Mouse (Mus musculus): ENCODE data around the gene D930020B18Rik. TPM values are rescaled to one million over a fixed set of nuclear protein-coding genes. Genes with fewer than 3 reads are reported as not detected.

Gene D930020B18Rik
- polyA plus RNA-seq, 1 experiment = not detected

DNA sequence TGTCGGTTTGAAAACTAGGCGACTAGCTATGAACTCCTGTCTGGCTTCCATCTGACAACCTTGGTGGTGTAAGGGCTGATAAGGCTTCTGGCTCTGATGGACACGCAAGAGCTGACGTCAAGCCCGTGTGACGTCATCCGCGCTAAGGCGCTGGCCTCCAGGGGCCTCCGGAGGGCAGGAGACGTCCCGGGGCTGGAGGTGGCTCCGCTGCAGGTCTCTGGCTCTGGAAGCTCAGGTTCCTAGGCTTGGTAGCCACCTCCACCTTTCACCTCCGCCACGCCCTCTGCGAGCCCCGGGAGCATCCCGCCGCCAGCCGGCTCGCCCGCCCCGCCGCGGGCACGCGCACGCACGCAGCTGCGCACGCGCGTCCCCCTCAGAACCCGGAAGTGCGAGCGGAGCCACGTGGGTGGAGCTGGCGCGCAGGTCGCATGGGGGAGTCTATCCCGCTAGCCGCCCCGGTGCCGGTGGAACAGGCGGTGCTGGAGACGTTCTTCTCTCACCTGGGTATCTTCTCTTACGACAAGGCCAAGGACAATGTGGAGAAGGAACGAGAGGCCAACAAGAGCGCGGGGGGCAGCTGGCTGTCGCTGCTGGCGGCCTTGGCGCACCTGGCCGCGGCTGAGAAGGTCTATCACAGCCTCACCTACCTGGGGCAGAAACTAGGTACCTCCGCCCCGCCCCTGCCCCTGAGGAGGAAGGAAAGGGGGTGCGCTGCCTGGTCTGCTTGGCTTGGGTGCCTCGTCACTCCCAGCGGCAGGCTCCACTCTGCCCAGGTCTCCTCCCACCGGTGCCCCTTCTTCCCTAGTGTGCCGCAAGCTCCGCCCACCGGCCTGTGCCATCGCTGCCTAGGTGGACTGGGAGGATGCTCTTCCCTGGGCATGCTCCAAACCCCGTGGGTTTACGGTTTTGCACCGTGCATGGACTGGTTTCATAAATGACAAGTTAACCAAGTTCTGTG, 98.4 kb downstream of the D930020B18Rik start, which contains the start of gene BC048403:
Gene BC048403 (plus strand): TSS at position 390 of the 958 bp plus-strand sequence.
- DNase-seq (ENCODE audit: low read depth in 1 of 2, low spot score in 2 of 2) = peak; percentile 76 to 82
- H3K27ac ChIP-seq (ENCODE audit: insufficient read depth, low read length) = peak within 1 kb of the TSS; percentile 79
- peak within 1 kb of the TSS; percentile 90 for H3K4me3 ChIP-seq (ENCODE audit: extremely low read depth, insufficient read depth, insufficient read length)
- 1% methylated on average over 66 of the region's 68 CpGs for WGBS
- TF ChIP-seq POLR2A (IDR thresholded peaks at IDR 0.05; ENCODE audit: low read depth, low read length) (peak; percentile 62), CTCF (IDR thresholded peaks at IDR 0.05; ENCODE audit: extremely low read depth, insufficient read depth, insufficient read length, insufficient replicate concordance) (no peak)
- no peaks in the 10 kb centered on the region for H3K27me3 ChIP-seq (ENCODE audit: control insufficient read depth, insufficient read depth, low read length)
- H3K4me1 ChIP-seq (ENCODE audit: control insufficient read depth, insufficient read depth, insufficient read length) = peaks cover 4% of the 10 kb centered on the region; the same call in 1 of the 2 replicates
- no peaks in the 10 kb centered on the region for H3K36me3 ChIP-seq (ENCODE audit: control insufficient read depth, insufficient read depth, low read length)

- Histone ChIP-seq H3K27me3 (ENCODE audit: control insufficient read depth, insufficient read depth, low read length) (no peaks in the 10 kb centered on the region), H3K4me3 (ENCODE audit: extremely low read depth, insufficient read depth, insufficient read length) (no peak overlapping the region), H3K27ac (ENCODE audit: insufficient read depth, low read length) (no peak overlapping the region), H3K4me1 (ENCODE audit: control insufficient read depth, insufficient read depth, insufficient read length) (peaks cover 4% of the 10 kb centered on the region; the same call in 1 of the 2 replicates), H3K36me3 (ENCODE audit: control insufficient read depth, insufficient read depth, low read length) (peaks cover 7% of the 10 kb centered on the region)
- DNase-seq (ENCODE audit: low read depth in 1 of 2, low spot score in 2 of 2) = no peak
- WGBS = 88% methylated on average over 4 of the region's 4 CpGs
- no peak for TF ChIP-seq POLR2A (IDR thresholded peaks at IDR 0.05; ENCODE audit: low read depth, low read length)
- TF ChIP-seq CTCF (IDR thresholded peaks at IDR 0.05; ENCODE audit: extremely low read depth, insufficient read depth, insufficient read length, insufficient replicate concordance) = no peak
These were observed 100.9 kb downstream of the D930020B18Rik start for GRCm38 (mm10) chr10:121742336-121742735.

Other genes starting within 250 kb of the D930020B18Rik start
- gene Rassf3, start 165.2 kb upstream of the D930020B18Rik start, polyA plus RNA-seq (2012; rRNA removed) = 20.4 and 26.2 TPM in 2 replicates
- gene Tbk1, start 54.8 kb upstream of the D930020B18Rik start, polyA plus RNA-seq (2012; rRNA removed) = 8.6 and 9.8 TPM in 2 replicates
- 44.0 and 63.8 TPM in 2 replicates for gene Xpot, start 15.3 kb upstream of the D930020B18Rik start, polyA plus RNA-seq (2012; rRNA removed)
- 4.7 and 6.7 TPM in 2 replicates for gene BC048403, start 98.3 kb downstream of the D930020B18Rik start, polyA plus RNA-seq (2012; rRNA removed)